Mouse (Mus musculus): ENCODE data around the gene Gm20695.

- no peak for TF ChIP-seq CTCF (IDR thresholded peaks at IDR 0.05; ENCODE audit: low read depth)
- TF ChIP-seq EP300 (IDR thresholded peaks at IDR 0.05; ENCODE audit: low read depth) = no peak
Measured at GRCm38 (mm10) chr16:3855776-3856175, 28.7 kb upstream of the Gm20695 start.
